Mouse (Mus musculus): ENCODE data around the gene Morc4. TPM values are rescaled to one million over a fixed set of nuclear protein-coding genes. Genes with fewer than 3 reads are reported as not detected.

Gene Morc4
- polyA plus RNA-seq, 2 experiments = 9.4 to 17.7 TPM

DNA sequence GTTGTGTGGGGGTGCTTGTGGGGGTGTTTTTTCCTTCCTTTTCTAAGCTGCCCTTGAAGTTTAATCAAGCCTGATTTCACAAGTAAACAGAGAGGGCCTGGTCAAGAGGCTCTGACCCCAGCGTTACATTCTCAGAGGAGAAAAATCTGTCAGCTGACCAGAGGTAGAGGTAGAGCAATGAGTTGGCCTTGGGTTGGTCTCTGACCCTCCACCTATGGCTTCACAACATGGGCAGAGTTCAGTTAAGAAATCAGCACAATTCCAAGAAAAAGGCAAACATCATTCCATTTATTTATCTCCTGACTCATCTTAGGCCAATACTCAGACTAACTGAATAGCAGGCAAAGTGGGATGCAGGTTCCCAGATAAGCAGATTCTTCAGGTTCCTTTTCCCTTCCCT is 92.6 kb downstream of the Morc4 start:
- 68% methylated on average over 1 of the region's 1 CpGs for WGBS (ENCODE audit: insufficient replicate concordance)
- Histone ChIP-seq H3K27me3 (ENCODE audit: control insufficient read depth, insufficient read depth, low read length) (no peaks in the 10 kb centered on the region), H3K4me2 (ENCODE audit: low read depth) (no peak overlapping the region), H3K27ac (no peak overlapping the region), H3K4me3 (ENCODE audit: insufficient read depth in 1 of 2, low read depth in 2 of 2, low read length in 2 of 2) (no peak overlapping the region), H3K4me1 (replicated peaks; ENCODE audit: control insufficient read depth in 2 of 2, insufficient read depth in 2 of 2, low read length in 1 of 2) (peaks cover 0 to 21% of the 10 kb centered on the region in 2 experiments; a peak in 3 of 4 replicates), H3K9me3 (ENCODE audit: control insufficient read depth, low read length) (no peaks in the 10 kb centered on the region), H3K36me3 (replicated peaks; ENCODE audit: control insufficient read depth, insufficient read depth, low read depth) (no peaks in the 10 kb centered on the region), H3K9ac (replicated peaks) (no peak overlapping the region)
- TF ChIP-seq EP300 (IDR thresholded peaks at IDR 0.05; ENCODE audit: low read depth) = no peak
- no peak for TF ChIP-seq CTCF (IDR thresholded peaks at IDR 0.05; ENCODE audit: low read depth)
- DNase-seq (ENCODE audit: low read depth in 3 of 3, low spot score in 3 of 3) (no peak), ATAC-seq (ENCODE audit: insufficient read depth) (no peak)

DNA sequence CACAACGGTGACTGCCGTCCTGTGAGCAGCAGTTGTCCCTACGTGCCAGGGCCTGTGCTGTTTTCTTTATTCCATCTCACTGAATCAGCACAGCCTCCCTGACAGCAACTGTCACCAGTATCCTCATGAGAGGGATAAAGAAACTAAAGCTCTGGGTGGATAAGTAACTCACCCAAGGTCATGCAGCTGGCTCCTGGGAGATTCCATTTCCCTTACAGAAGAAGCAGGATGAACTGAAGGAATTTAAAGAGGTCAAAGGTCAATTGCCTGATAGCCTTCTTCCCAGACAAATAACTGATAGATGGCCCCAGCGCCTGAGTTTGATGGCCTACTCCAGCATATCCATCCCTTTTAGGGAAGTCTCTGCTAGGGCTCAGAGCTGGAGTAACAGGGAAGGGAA is 94.1 kb downstream of the Morc4 start:
- TF ChIP-seq CTCF (IDR thresholded peaks at IDR 0.05; ENCODE audit: low read depth) (no peak), EP300 (IDR thresholded peaks at IDR 0.05; ENCODE audit: low read depth) (no peak)
- 60% methylated on average over 4 of the region's 4 CpGs for WGBS (ENCODE audit: insufficient replicate concordance)
- Histone ChIP-seq H3K27ac (no peak overlapping the region), H3K27me3 (ENCODE audit: control insufficient read depth, insufficient read depth, low read length) (no peaks in the 10 kb centered on the region), H3K4me1 (replicated peaks; ENCODE audit: control insufficient read depth in 2 of 2, insufficient read depth in 2 of 2, low read length in 1 of 2) (peaks cover 0 to 21% of the 10 kb centered on the region in 2 experiments; a peak in 3 of 4 replicates), H3K4me3 (ENCODE audit: insufficient read depth in 1 of 2, low read depth in 2 of 2, low read length in 2 of 2) (no peak overlapping the region), H3K9ac (replicated peaks) (no peak overlapping the region), H3K36me3 (replicated peaks; ENCODE audit: control insufficient read depth, insufficient read depth, low read depth) (no peaks in the 10 kb centered on the region), H3K9me3 (ENCODE audit: control insufficient read depth, low read length) (no peaks in the 10 kb centered on the region), H3K4me2 (ENCODE audit: low read depth) (no peak overlapping the region)
- DNase-seq (ENCODE audit: low read depth in 3 of 3, low spot score in 3 of 3) (no peak), ATAC-seq (ENCODE audit: insufficient read depth) (no peak)

DNA sequence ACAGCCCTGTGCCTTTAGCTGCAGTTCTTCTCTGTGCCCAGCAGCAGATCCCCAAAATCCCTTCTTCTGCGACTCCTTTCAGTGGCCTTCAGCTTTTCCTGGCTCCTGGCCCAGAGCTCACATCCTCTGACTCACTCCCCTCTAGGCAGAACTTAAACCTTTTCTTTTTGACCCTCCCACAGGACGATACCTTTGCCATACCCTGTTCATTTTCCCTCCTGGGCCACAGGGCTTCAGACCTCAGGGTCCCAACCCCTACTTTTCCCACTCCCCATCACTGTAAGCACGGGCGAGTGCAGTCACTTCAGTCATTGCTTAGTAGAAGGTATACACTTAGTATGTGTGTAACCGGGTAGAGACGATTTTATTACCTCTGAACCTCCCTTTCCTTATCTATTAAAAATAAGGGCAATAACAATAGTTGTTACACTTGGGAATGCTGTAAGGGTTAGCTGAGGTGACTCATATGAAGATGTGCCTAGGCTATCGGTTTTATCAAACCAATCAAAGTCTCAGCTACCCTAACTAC is 96.3 kb downstream of the Morc4 start:
- DNase-seq (ENCODE audit: low read depth in 3 of 3, low spot score in 3 of 3) = no peak
- no peaks in the 10 kb centered on the region for H3K9me3 ChIP-seq (ENCODE audit: control insufficient read depth, low read length)
- H3K9ac ChIP-seq (replicated peaks) = no peak overlapping the region
- H3K27me3 ChIP-seq (ENCODE audit: control insufficient read depth, insufficient read depth, low read length) = no peaks in the 10 kb centered on the region
- WGBS (ENCODE audit: insufficient replicate concordance) = 62% methylated on average over 7 of the region's 7 CpGs
- H3K4me1 ChIP-seq (replicated peaks; ENCODE audit: control insufficient read depth in 2 of 2, insufficient read depth in 2 of 2, low read length in 1 of 2) = peaks cover 0 to 6% of the 10 kb centered on the region in 2 experiments; a peak in 2 of 4 replicates
- H3K36me3 ChIP-seq (replicated peaks; ENCODE audit: control insufficient read depth, insufficient read depth, low read depth) = no peaks in the 10 kb centered on the region
- ATAC-seq (ENCODE audit: insufficient read depth) = no peak
- H3K4me3 ChIP-seq (ENCODE audit: insufficient read depth in 1 of 2, low read depth in 2 of 2, low read length in 2 of 2) = no peak overlapping the region
- no peak overlapping the region for H3K4me2 ChIP-seq (ENCODE audit: low read depth)
- no peak overlapping the region for H3K27ac ChIP-seq
- TF ChIP-seq EP300 (IDR thresholded peaks at IDR 0.05; ENCODE audit: low read depth) (no peak), CTCF (IDR thresholded peaks at IDR 0.05; ENCODE audit: low read depth) (no peak)

DNA sequence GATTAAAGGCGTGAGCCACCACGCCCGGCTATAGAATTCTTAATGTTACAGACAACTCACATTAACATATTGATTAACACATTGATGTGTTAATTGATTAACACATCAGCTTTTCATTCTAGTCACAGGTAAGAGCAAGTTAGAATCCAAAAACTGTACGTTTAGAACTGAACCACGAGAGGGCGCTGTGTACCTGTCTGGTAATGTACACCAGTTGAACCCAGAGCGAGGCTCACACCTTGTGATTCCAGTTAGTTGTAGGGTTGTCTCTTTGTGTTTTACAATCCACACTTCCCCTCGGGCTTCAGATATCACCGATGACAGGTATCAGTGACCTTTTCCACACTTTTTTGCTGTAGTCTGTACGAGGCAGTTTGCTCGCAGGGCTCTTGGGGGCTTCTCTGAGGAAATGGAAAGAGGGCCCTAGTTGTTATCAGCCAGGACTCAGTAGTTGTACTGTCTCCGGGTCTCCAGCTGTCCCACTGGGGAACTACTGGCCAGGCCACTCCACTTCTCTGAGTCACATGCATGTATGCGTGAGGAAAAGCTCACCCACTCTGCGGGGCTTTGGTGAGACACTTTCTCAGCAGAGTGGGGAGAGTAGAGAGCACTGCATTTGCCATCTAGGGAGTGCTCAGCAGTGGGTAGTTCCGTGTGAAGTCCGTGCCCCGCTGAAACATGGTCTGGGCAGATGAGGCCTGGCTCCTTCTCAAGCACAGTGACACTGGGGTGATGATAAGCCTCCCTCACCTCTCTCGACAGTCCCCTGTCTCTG is 97.0 kb downstream of the Morc4 start:
- peak; percentile 75 for TF ChIP-seq CTCF (IDR thresholded peaks at IDR 0.05; ENCODE audit: low read depth)
- no peak for TF ChIP-seq EP300 (IDR thresholded peaks at IDR 0.05; ENCODE audit: low read depth)
- H3K9me3 ChIP-seq (ENCODE audit: control insufficient read depth, low read length) = no peaks in the 10 kb centered on the region
- no peak overlapping the region for H3K27ac ChIP-seq
- 15% methylated on average over 18 of the region's 18 CpGs for WGBS (ENCODE audit: insufficient replicate concordance)
- H3K4me2 ChIP-seq (ENCODE audit: low read depth) = peak overlapping the region; percentile 26
- H3K36me3 ChIP-seq (replicated peaks; ENCODE audit: control insufficient read depth, insufficient read depth, low read depth) = no peaks in the 10 kb centered on the region
- DNase-seq (ENCODE audit: low read depth in 3 of 3, low spot score in 3 of 3) (peak; percentile 17 to 38 (median 17)), ATAC-seq (ENCODE audit: insufficient read depth) (peak; percentile 69)
- H3K27me3 ChIP-seq (ENCODE audit: control insufficient read depth, insufficient read depth, low read length) = no peaks in the 10 kb centered on the region
- H3K9ac ChIP-seq (replicated peaks) = no peak overlapping the region
- no peak overlapping the region for H3K4me3 ChIP-seq (ENCODE audit: insufficient read depth in 1 of 2, low read depth in 2 of 2, low read length in 2 of 2)
- peaks cover 0 to 5% of the 10 kb centered on the region in 2 experiments; a peak in 2 of 4 replicates for H3K4me1 ChIP-seq (replicated peaks; ENCODE audit: control insufficient read depth in 2 of 2, insufficient read depth in 2 of 2, low read length in 1 of 2)

Other genes starting within 250 kb of the Morc4 start
- gene Tbc1d8b, start 186.7 kb downstream of the Morc4 start, polyA plus RNA-seq (2012; rRNA removed) = 0.88 and 1.3 TPM in 2 replicates
- gene Tbc1d8b, start 186.7 kb downstream of the Morc4 start, polyA plus RNA-seq (2014; fragmentation: Nextera tagmentation; extraction: Ambion mirVana) = 0.14 and 0.28 TPM in 2 replicates
- not detected in 2 replicates for gene Gm15013, start 157.2 kb downstream of the Morc4 start, polyA plus RNA-seq (2012; rRNA removed)
- gene Gm15013, start 157.2 kb downstream of the Morc4 start, polyA plus RNA-seq (2014; fragmentation: Nextera tagmentation; extraction: Ambion mirVana) = not detected in 2 replicates
- 0.08 TPM in 1 of 2 replicates, not detected in the other for gene Ripply1, start 89.3 kb downstream of the Morc4 start, polyA plus RNA-seq (2012; rRNA removed)
- gene Ripply1, start 89.3 kb downstream of the Morc4 start, polyA plus RNA-seq (2014; fragmentation: Nextera tagmentation; extraction: Ambion mirVana) = not detected in 2 replicates
- 0.11 and 0.19 TPM in 2 replicates for gene Cldn2, start 70.8 kb downstream of the Morc4 start, polyA plus RNA-seq (2012; rRNA removed)
- gene Cldn2, start 70.8 kb downstream of the Morc4 start, polyA plus RNA-seq (2014; fragmentation: Nextera tagmentation; extraction: Ambion mirVana) = 0.18 TPM in 1 of 2 replicates, not detected in the other
- 0.67 and 1.2 TPM in 2 replicates for gene Rbm41, start 126.9 kb upstream of the Morc4 start, polyA plus RNA-seq (2012; rRNA removed)
- gene Rbm41, start 126.9 kb upstream of the Morc4 start, polyA plus RNA-seq (2014; fragmentation: Nextera tagmentation; extraction: Ambion mirVana) = 1.2 and 1.7 TPM in 2 replicates
- 1.2 and 2.0 TPM in 2 replicates for gene Nup62cl, start 191.0 kb upstream of the Morc4 start, polyA plus RNA-seq (2012; rRNA removed)
- gene Nup62cl, start 191.0 kb upstream of the Morc4 start, polyA plus RNA-seq (2014; fragmentation: Nextera tagmentation; extraction: Ambion mirVana) = 1.4 and 2.0 TPM in 2 replicates
- not detected in 2 replicates for gene Pih1h3b, start 191.2 kb upstream of the Morc4 start, polyA plus RNA-seq (2012; rRNA removed)
- gene Pih1h3b, start 191.2 kb upstream of the Morc4 start, polyA plus RNA-seq (2014; fragmentation: Nextera tagmentation; extraction: Ambion mirVana) = not detected in 2 replicates